Mouse (Mus musculus): ENCODE results near the gene Pdxp. TPM values are rescaled to one million over a fixed set of nuclear protein-coding genes. Genes with fewer than 3 reads are reported as not detected.

The Pdxp gene
- polyA plus RNA-seq, 1 experiment from 2014 or later: 21.9 TPM

GRCm38 (mm10) chr15:78881828-78882227 is 31.9 kb upstream of the Pdxp start:
- H3K27me3 ChIP-seq (ENCODE audit: insufficient read depth, low read length): no peaks in the 10 kb centered on the region
- H3K4me3 ChIP-seq (ENCODE audit: low read depth, low read length): no peak overlapping the region
- H3K4me1 ChIP-seq (ENCODE audit: insufficient read depth): 0 out of 2 replicates have a peak, but pooled peaks cover 6% of the 10 kb centered on the region
- H3K27ac ChIP-seq (ENCODE audit: low read depth): no peak overlapping the region
- peak; percentile 20 for TF ChIP-seq CTCF (IDR thresholded peaks at IDR 0.05; ENCODE audit: low read depth)
- no peak overlapping the region for H3K4me2 ChIP-seq
- no peak overlapping the region; the same call in 1 of the 2 replicates for H3K9ac ChIP-seq
- ATAC-seq (ENCODE audit: insufficient read depth): no peak
- H3K9me3 ChIP-seq (ENCODE audit: low read depth, low read length): no peaks in the 10 kb centered on the region
- DNase-seq: no peak
- peaks cover 69% of the 10 kb centered on the region for H3K36me3 ChIP-seq (ENCODE audit: insufficient read depth)
- 85% methylated on average over 3 of the region's 3 CpGs for WGBS

- 0 out of 2 replicates have a peak overlapping the region, but pooled peaks have one; percentile 23 for H3K4me2 ChIP-seq
- peaks cover 6% of the 10 kb centered on the region; the same call in 1 of the 2 replicates for H3K4me1 ChIP-seq (ENCODE audit: insufficient read depth)
These were observed 24.3 kb upstream of the Pdxp start for GRCm38 (mm10) chr15:78889401-78889853.

GRCm38 (mm10) chr15:78892440-78892839 is 21.3 kb upstream of the Pdxp start:
- Histone ChIP-seq H3K4me1 (ENCODE audit: insufficient read depth) (peaks cover 6% of the 10 kb centered on the region; the same call in 1 of the 2 replicates), H3K27me3 (ENCODE audit: insufficient read depth, low read length) (no peaks in the 10 kb centered on the region), H3K9ac (no peak overlapping the region), H3K4me3 (ENCODE audit: low read depth, low read length) (no peak overlapping the region), H3K4me2 (no peak overlapping the region), H3K27ac (ENCODE audit: low read depth) (no peak overlapping the region), H3K9me3 (ENCODE audit: low read depth, low read length) (no peaks in the 10 kb centered on the region), H3K36me3 (ENCODE audit: insufficient read depth) (peaks cover 76% of the 10 kb centered on the region)
- 60% methylated on average over 7 of the region's 7 CpGs for WGBS
- ATAC-seq (ENCODE audit: insufficient read depth): no peak
- TF ChIP-seq CTCF (IDR thresholded peaks at IDR 0.05; ENCODE audit: low read depth): no peak
- no peak for DNase-seq

More at GRCm38 (mm10) chr15:78889401-78889853, 24.3 kb upstream of the Pdxp start:
- peak; percentile 31 for DNase-seq
- ATAC-seq (ENCODE audit: insufficient read depth): peak; percentile 48
- Histone ChIP-seq H3K27ac (ENCODE audit: low read depth) (peak overlapping the region; percentile 58; the same call in 1 of the 2 replicates), H3K9me3 (ENCODE audit: low read depth, low read length) (no peaks in the 10 kb centered on the region), H3K9ac (no peak overlapping the region), H3K36me3 (ENCODE audit: insufficient read depth) (peaks cover 95% of the 10 kb centered on the region), H3K4me3 (ENCODE audit: low read depth, low read length) (no peak overlapping the region), H3K27me3 (ENCODE audit: insufficient read depth, low read length) (no peaks in the 10 kb centered on the region)
- no peak for TF ChIP-seq CTCF (IDR thresholded peaks at IDR 0.05; ENCODE audit: low read depth)
- 21% methylated on average over 13 of the region's 13 CpGs for WGBS

- H3K9ac ChIP-seq: no peak overlapping the region; the same call in 1 of the 2 replicates
- no peak for ATAC-seq (ENCODE audit: insufficient read depth)
- H3K27ac ChIP-seq (ENCODE audit: low read depth): peak overlapping the region; percentile 40; the same call in 1 of the 2 replicates
- peaks cover 14% of the 10 kb centered on the region; the same call in 1 of the 2 replicates for H3K4me1 ChIP-seq (ENCODE audit: insufficient read depth)
- DNase-seq: no peak
- H3K4me3 ChIP-seq (ENCODE audit: low read depth, low read length): no peak overlapping the region
- 68% methylated on average over 13 of the region's 13 CpGs for WGBS
- no peaks in the 10 kb centered on the region for H3K27me3 ChIP-seq (ENCODE audit: insufficient read depth, low read length)
- no peaks in the 10 kb centered on the region for H3K9me3 ChIP-seq (ENCODE audit: low read depth, low read length)
- H3K36me3 ChIP-seq (ENCODE audit: insufficient read depth): peaks cover 56% of the 10 kb centered on the region
- H3K4me2 ChIP-seq: no peak overlapping the region
- no peak for TF ChIP-seq CTCF (IDR thresholded peaks at IDR 0.05; ENCODE audit: low read depth)
These were observed 19.0 kb upstream of the Pdxp start for GRCm38 (mm10) chr15:78894726-78895125.

- DNase-seq (no peak), ATAC-seq (ENCODE audit: insufficient read depth) (no peak)
- no peak overlapping the region; the same call in 1 of the 2 replicates for H3K27ac ChIP-seq (ENCODE audit: low read depth)
- H3K4me3 ChIP-seq (ENCODE audit: low read depth, low read length): no peak overlapping the region
- H3K9ac ChIP-seq: no peak overlapping the region
- 76% methylated on average over 2 of the region's 2 CpGs for WGBS
- no peak overlapping the region for H3K4me2 ChIP-seq
- peaks cover 46% of the 10 kb centered on the region for H3K36me3 ChIP-seq (ENCODE audit: insufficient read depth)
- no peaks in the 10 kb centered on the region for H3K27me3 ChIP-seq (ENCODE audit: insufficient read depth, low read length)
- H3K9me3 ChIP-seq (ENCODE audit: low read depth, low read length): no peaks in the 10 kb centered on the region
- H3K4me1 ChIP-seq (ENCODE audit: insufficient read depth): peaks cover 13% of the 10 kb centered on the region; the same call in 1 of the 2 replicates
- TF ChIP-seq CTCF (IDR thresholded peaks at IDR 0.05; ENCODE audit: low read depth): no peak
These were observed 18.0 kb upstream of the Pdxp start for GRCm38 (mm10) chr15:78895741-78896140.

GRCm38 (mm10) chr15:78896149-78896548 is 17.6 kb upstream of the Pdxp start:
- Histone ChIP-seq H3K9me3 (ENCODE audit: low read depth, low read length) (no peaks in the 10 kb centered on the region), H3K4me2 (no peak overlapping the region), H3K27me3 (ENCODE audit: insufficient read depth, low read length) (no peaks in the 10 kb centered on the region), H3K9ac (no peak overlapping the region), H3K4me1 (ENCODE audit: insufficient read depth) (peaks cover 13% of the 10 kb centered on the region; the same call in 1 of the 2 replicates), H3K4me3 (ENCODE audit: low read depth, low read length) (no peak overlapping the region), H3K36me3 (ENCODE audit: insufficient read depth) (peaks cover 42% of the 10 kb centered on the region), H3K27ac (ENCODE audit: low read depth) (no peak overlapping the region; the same call in 1 of the 2 replicates)
- ATAC-seq (ENCODE audit: insufficient read depth) (no peak), DNase-seq (no peak)
- 69% methylated on average over 3 of the region's 3 CpGs for WGBS
- no peak for TF ChIP-seq CTCF (IDR thresholded peaks at IDR 0.05; ENCODE audit: low read depth)

GRCm38 (mm10) chr15:78897488-78897887 is 16.2 kb upstream of the Pdxp start:
- Histone ChIP-seq H3K4me3 (ENCODE audit: low read depth, low read length) (no peak overlapping the region), H3K27ac (ENCODE audit: low read depth) (no peak overlapping the region), H3K4me1 (ENCODE audit: insufficient read depth) (peaks cover 17% of the 10 kb centered on the region; the same call in 1 of the 2 replicates), H3K27me3 (ENCODE audit: insufficient read depth, low read length) (no peaks in the 10 kb centered on the region), H3K9ac (no peak overlapping the region), H3K36me3 (ENCODE audit: insufficient read depth) (peaks cover 30% of the 10 kb centered on the region), H3K9me3 (ENCODE audit: low read depth, low read length) (no peaks in the 10 kb centered on the region), H3K4me2 (no peak overlapping the region)
- ATAC-seq (ENCODE audit: insufficient read depth) (no peak), DNase-seq (no peak)
- TF ChIP-seq CTCF (IDR thresholded peaks at IDR 0.05; ENCODE audit: low read depth): no peak
- WGBS: 94% methylated on average over 4 of the region's 4 CpGs
